Mouse (Mus musculus): ENCODE data around the gene 4931428F04Rik. TPM values are rescaled to one million over a fixed set of nuclear protein-coding genes. Genes with fewer than 3 reads are reported as not detected.
"Not testable (repeated sequence)": the region's sequence is repeated elsewhere in the genome, so short reads cannot be mapped to it uniquely, and the experiment has no call there.

Gene 4931428F04Rik
- polyA plus RNA-seq, 1 experiment from 2014 or later: 146 TPM

DNA sequence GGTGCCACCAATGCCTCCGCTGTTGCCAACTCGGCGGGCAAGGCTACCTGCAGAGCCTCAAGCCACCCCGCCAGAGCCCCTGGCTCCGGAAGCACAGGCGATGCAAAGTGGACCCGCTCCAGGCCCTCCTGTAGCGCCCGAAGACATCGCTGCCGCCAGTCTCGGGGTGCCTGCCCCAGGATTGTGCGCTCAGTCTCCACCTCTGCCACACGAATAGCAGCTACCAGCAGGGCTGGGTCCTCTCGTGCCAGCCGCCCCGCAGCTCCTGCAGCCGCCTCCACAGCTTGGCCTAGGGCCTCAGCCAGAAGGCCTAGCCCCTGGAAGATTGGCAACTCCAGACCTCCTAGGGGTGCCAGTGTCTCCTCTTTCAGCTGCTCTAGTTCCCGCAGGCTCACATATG, 3.7 kb upstream of the 4931428F04Rik start:
- Histone ChIP-seq H3K27ac (replicated peaks) (no peak overlapping the region), H3K27me3 (no peaks in the 10 kb centered on the region), H3K4me3 (no peak overlapping the region), H3K36me3 (no peaks in the 10 kb centered on the region), H3K4me1 (replicated peaks) (peaks cover 26% of the 10 kb centered on the region), H3K9ac (no peak overlapping the region), H3K9me3 (no peaks in the 10 kb centered on the region), H3K4me2 (no peak overlapping the region)
- no peak for ATAC-seq (ENCODE audit: low FRiP score, low read depth)
- 64% methylated on average over 19 of the region's 19 CpGs for WGBS

- WGBS: 82% methylated on average over 7 of the region's 7 CpGs
- H3K27me3 ChIP-seq: no peaks in the 10 kb centered on the region
Measured at GRCm38 (mm10) chr8:105292471-105292870, 2.8 kb upstream of the 4931428F04Rik start.

DNA sequence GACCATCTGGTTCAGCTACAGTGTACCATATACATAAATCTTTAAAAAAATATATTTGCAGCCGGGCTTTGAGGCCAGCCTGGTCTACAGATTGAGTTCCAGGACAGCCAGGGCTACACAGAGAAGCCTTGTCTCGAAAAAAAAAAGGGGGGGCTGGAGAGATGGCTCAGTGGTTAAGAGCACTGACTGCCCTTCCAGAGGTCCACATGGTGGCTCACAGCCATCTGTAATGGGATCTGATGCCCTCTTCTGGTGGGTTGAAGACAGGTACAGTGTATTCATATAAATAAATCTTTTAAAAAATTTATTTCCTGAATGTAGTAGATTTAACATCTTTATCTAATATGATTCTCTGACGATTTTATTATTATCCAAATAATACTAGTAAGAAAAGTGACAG, 2.1 kb upstream of the 4931428F04Rik start:
- ATAC-seq (ENCODE audit: low FRiP score, low read depth); H3K9me3 ChIP-seq; H3K27me3 ChIP-seq; H3K36me3 ChIP-seq; H3K27ac ChIP-seq (replicated peaks); H3K9ac ChIP-seq; H3K4me2 ChIP-seq; H3K4me3 ChIP-seq: not testable (repeated sequence)
- WGBS: 62% methylated on average over 3 of the region's 3 CpGs
- peaks cover 32% of the 10 kb centered on the region for H3K4me1 ChIP-seq (replicated peaks)

More at GRCm38 (mm10) chr8:105292471-105292870, 2.8 kb upstream of the 4931428F04Rik start:
- no peak for ATAC-seq (ENCODE audit: low FRiP score, low read depth)
- no peak overlapping the region for H3K4me3 ChIP-seq
- peaks cover 31% of the 10 kb centered on the region for H3K4me1 ChIP-seq (replicated peaks)
- no peak overlapping the region for H3K27ac ChIP-seq (replicated peaks)
- no peaks in the 10 kb centered on the region for H3K9me3 ChIP-seq
- no peak overlapping the region for H3K9ac ChIP-seq
- H3K4me2 ChIP-seq: no peak overlapping the region
- no peaks in the 10 kb centered on the region for H3K36me3 ChIP-seq

GRCm38 (mm10) chr8:105291364-105291763, 1.7 kb upstream of the 4931428F04Rik start:
- not testable (repeated sequence) for H3K9me3 ChIP-seq; H3K27me3 ChIP-seq; H3K4me2 ChIP-seq; H3K9ac ChIP-seq; H3K27ac ChIP-seq (replicated peaks); H3K4me3 ChIP-seq; H3K36me3 ChIP-seq; ATAC-seq (ENCODE audit: low FRiP score, low read depth)
- peaks cover 35% of the 10 kb centered on the region for H3K4me1 ChIP-seq (replicated peaks)
- WGBS: 85% methylated on average over 8 of the region's 8 CpGs

- Histone ChIP-seq H3K9me3 (no peaks in the 10 kb centered on the region), H3K9ac (0 out of 2 replicates have a peak overlapping the region, but pooled peaks have one; percentile 40), H3K4me2 (peak overlapping the region; percentile 69), H3K36me3 (no peaks in the 10 kb centered on the region), H3K27ac (replicated peaks) (no peak overlapping the region), H3K27me3 (no peaks in the 10 kb centered on the region), H3K4me3 (peak overlapping the region; percentile 56), H3K4me1 (replicated peaks) (peaks cover 42% of the 10 kb centered on the region)
- peak; percentile 1; the same call in 1 of the 2 replicates for ATAC-seq (ENCODE audit: low FRiP score, low read depth)
- 5% methylated on average over 31 of the region's 31 CpGs for WGBS
Measured at GRCm38 (mm10) chr8:105290554-105291314, 1.1 kb upstream of the 4931428F04Rik start.

DNA sequence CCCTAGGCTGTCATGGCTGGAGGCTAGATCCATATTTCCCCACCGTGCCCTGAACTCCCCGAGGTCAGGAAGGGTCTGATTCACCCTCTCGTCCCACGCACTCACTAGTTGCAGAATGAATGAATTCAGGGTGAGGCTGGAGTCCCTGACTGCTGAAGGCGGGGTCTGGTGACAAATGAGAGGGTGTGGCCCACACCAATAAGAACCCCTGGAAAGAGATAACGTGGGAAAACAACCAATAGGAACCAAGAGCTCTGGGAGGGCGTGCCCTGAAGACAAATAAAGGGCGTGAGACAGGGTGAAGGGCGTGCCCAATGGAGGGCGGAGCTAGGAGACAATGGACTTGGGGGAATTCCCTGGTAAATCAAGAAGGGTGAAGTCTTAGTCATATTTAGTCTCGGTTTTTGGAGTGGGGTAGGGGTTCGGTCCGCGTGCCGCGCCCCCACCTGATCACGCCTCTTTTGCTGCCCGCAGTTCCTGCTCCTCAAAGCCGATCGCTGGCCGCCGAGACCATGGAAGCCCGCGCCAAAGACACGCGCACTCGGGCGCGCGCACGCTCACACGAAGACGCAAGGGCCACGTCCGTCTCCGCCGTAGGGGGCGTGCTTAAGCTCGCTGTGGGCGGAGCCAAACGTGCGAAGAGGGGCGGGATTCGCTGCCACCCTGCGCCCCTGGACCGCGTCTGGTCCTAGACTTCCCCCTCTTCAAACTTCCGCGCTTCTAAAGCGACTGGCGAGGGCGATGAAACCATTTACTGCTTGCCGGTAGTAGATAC, 519 bp downstream of the 4931428F04Rik start:
- peak overlapping the region; percentile 69 for H3K4me2 ChIP-seq
- under 1% methylated on average over 53 of the region's 53 CpGs for WGBS
- peak overlapping the region; percentile 94 for H3K27ac ChIP-seq (replicated peaks)
- H3K9me3 ChIP-seq: no peaks in the 10 kb centered on the region
- H3K9ac ChIP-seq: peak overlapping the region; percentile 40
- peak overlapping the region; percentile 56 for H3K4me3 ChIP-seq
- ATAC-seq (ENCODE audit: low FRiP score, low read depth): peak; percentile 91
- peaks cover 51% of the 10 kb centered on the region for H3K4me1 ChIP-seq (replicated peaks)
- H3K36me3 ChIP-seq: peaks cover 13% of the 10 kb centered on the region
- no peaks in the 10 kb centered on the region for H3K27me3 ChIP-seq

- H3K4me2 ChIP-seq: peak overlapping the region; percentile 69
- peak overlapping the region; percentile 40 for H3K9ac ChIP-seq
- H3K4me3 ChIP-seq: peak overlapping the region; percentile 56
- no peaks in the 10 kb centered on the region for H3K9me3 ChIP-seq
- H3K36me3 ChIP-seq: peaks cover 13% of the 10 kb centered on the region
- peaks cover 51% of the 10 kb centered on the region for H3K4me1 ChIP-seq (replicated peaks)
- H3K27ac ChIP-seq (replicated peaks): peak overlapping the region; percentile 94
- H3K27me3 ChIP-seq: no peaks in the 10 kb centered on the region
- ATAC-seq (ENCODE audit: low FRiP score, low read depth): no peak
- WGBS: 70% methylated on average over 5 of the region's 5 CpGs
Measured at GRCm38 (mm10) chr8:105288231-105288630, 1.4 kb downstream of the 4931428F04Rik start.

DNA sequence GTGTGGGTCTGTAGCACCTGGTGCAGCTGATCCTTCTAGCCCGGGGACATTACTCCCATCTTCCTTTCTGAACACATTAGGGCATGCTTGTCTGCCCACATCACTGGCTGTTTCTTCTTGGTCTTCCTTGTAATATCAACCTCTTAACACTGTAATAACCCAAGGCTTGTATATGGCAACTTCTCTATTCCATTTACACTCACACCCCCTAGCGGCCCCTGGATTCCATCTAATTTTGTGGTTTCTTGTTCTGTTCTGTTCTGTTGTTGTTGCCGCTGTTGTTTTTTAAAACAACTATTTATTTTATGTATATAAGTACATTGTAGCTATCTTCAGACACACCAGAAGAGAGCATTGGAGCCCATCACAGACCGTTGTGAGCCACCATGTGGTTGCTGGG, 2.8 kb downstream of the 4931428F04Rik start:
- H3K9me3 ChIP-seq: no peaks in the 10 kb centered on the region
- no peaks in the 10 kb centered on the region for H3K27me3 ChIP-seq
- H3K4me2 ChIP-seq: peak overlapping the region; percentile 69
- H3K9ac ChIP-seq: 0 out of 2 replicates have a peak overlapping the region, but pooled peaks have one; percentile 18
- peak overlapping the region; percentile 7; the same call in 1 of the 2 replicates for H3K4me3 ChIP-seq
- H3K27ac ChIP-seq (replicated peaks): no peak overlapping the region
- H3K36me3 ChIP-seq: peaks cover 26% of the 10 kb centered on the region
- WGBS: 87% methylated on average over 4 of the region's 4 CpGs
- ATAC-seq (ENCODE audit: low FRiP score, low read depth): no peak
- peaks cover 51% of the 10 kb centered on the region for H3K4me1 ChIP-seq (replicated peaks)

- H3K4me3 ChIP-seq: no peak overlapping the region
- no peak overlapping the region for H3K27ac ChIP-seq (replicated peaks)
- H3K4me1 ChIP-seq (replicated peaks): peaks cover 48% of the 10 kb centered on the region
- H3K4me2 ChIP-seq: peak overlapping the region; percentile 69
- H3K9me3 ChIP-seq: no peaks in the 10 kb centered on the region
- WGBS: 43% methylated on average over 12 of the region's 12 CpGs
- no peak for ATAC-seq (ENCODE audit: low FRiP score, low read depth)
- peaks cover 32% of the 10 kb centered on the region for H3K36me3 ChIP-seq
- no peaks in the 10 kb centered on the region for H3K27me3 ChIP-seq
- H3K9ac ChIP-seq: no peak overlapping the region
Measured at GRCm38 (mm10) chr8:105285514-105285913, 4.2 kb downstream of the 4931428F04Rik start.

DNA sequence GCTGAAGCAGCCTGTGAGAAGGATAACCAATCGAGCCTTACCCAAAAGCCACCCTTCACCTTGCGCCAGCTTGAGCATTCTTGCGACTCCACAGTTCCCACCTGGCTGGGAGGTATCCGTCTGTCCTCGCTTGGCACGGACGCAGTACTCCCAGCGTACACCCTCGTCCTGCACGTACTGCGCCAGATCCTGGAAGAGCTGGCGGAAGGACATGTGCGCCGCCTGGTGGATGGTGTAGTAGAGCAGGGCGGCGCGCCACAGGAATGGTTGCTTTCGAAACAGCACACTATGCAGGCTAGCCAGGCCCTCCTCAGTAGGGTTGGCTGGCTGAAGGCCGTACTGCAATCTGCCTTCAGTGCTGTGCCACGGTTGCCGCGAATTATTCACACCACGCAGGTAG, 6.6 kb downstream of the 4931428F04Rik start:
- Histone ChIP-seq H3K9me3 (no peaks in the 10 kb centered on the region), H3K4me3 (no peak overlapping the region), H3K9ac (no peak overlapping the region), H3K4me2 (no peak overlapping the region), H3K27ac (replicated peaks) (no peak overlapping the region), H3K4me1 (replicated peaks) (peaks cover 41% of the 10 kb centered on the region), H3K36me3 (peaks cover 37% of the 10 kb centered on the region), H3K27me3 (peaks cover 13% of the 10 kb centered on the region; the same call in 1 of the 2 replicates)
- ATAC-seq (ENCODE audit: low FRiP score, low read depth): no peak
- 22% methylated on average over 22 of the region's 23 CpGs for WGBS

- Histone ChIP-seq H3K36me3 (peaks cover 37% of the 10 kb centered on the region), H3K4me3 (no peak overlapping the region), H3K9ac (no peak overlapping the region), H3K4me1 (replicated peaks) (peaks cover 33% of the 10 kb centered on the region), H3K27me3 (peaks cover 19% of the 10 kb centered on the region; the same call in 1 of the 2 replicates), H3K4me2 (no peak overlapping the region), H3K27ac (replicated peaks) (no peak overlapping the region), H3K9me3 (no peaks in the 10 kb centered on the region)
- WGBS: 88% methylated on average over 4 of the region's 4 CpGs
- ATAC-seq (ENCODE audit: low FRiP score, low read depth): no peak
Measured at GRCm38 (mm10) chr8:105282239-105282638, 7.4 kb downstream of the 4931428F04Rik start.

DNA sequence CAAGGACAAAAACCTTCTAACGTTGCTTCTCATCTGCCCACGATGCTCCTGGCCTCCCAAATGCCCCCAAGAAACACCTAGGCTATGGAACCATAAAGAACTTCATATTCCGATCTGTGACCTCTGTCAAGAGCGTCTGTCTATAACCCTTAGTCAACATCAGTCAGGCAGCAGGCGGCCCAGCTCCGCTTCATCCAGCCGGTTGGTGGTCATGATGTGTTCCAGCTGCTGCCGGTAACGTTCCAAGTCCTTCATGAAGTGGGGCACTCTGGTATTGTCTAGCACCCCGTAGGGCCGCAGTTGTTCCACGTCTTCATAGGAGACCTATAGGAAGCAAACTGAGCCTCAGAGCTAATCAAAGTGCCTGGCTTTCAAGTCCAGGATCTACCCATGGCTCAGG, 7.8 kb downstream of the 4931428F04Rik start:
- H3K36me3 ChIP-seq: peaks cover 37% of the 10 kb centered on the region
- no peak overlapping the region for H3K4me3 ChIP-seq
- WGBS: 87% methylated on average over 12 of the region's 12 CpGs
- no peak overlapping the region for H3K4me2 ChIP-seq
- H3K9ac ChIP-seq: no peak overlapping the region
- H3K9me3 ChIP-seq: no peaks in the 10 kb centered on the region
- H3K27ac ChIP-seq (replicated peaks): no peak overlapping the region
- peaks cover 30% of the 10 kb centered on the region for H3K4me1 ChIP-seq (replicated peaks)
- H3K27me3 ChIP-seq: peaks cover 19% of the 10 kb centered on the region; the same call in 1 of the 2 replicates
- ATAC-seq (ENCODE audit: low FRiP score, low read depth): no peak

All from hindbrain, embryonic 15.5 days (tissue).